Mouse (Mus musculus) lung, postnatal 0 days (tissue): Measurements from ENCODE around the gene Lyst.

Experiments
- CTCF ChIP-seq: IDR thresholded peaks from 2 replicates; pipeline ENCODE4 v1.5.1; 2016; ENCODE audit warnings: antibody characterized with exemption, mild to moderate bottlenecking
- EP300 ChIP-seq: IDR thresholded peaks from 2 replicates; pipeline ENCODE4 v1.6.1; 2016; ENCODE audit warnings: antibody characterized with exemption, mild to moderate bottlenecking, control low read depth

- TF ChIP-seq CTCF (no peak), EP300 (no peak)
Measured at GRCm38 (mm10) chr13:13558251-13558650, 31.9 kb upstream of the Lyst start.
